Mouse (Mus musculus): Measurements from ENCODE around the gene Dolk. TPM values are rescaled to one million over a fixed set of nuclear protein-coding genes. Genes with fewer than 3 reads are reported as not detected.

Gene Dolk
- polyA plus RNA-seq, 1 experiment from 2014 or later, result 33.0 TPM

GRCm38 (mm10) chr2:30247036-30247435, 39.1 kb downstream of the Dolk start:
- Histone ChIP-seq H3K9me3 (ENCODE audit: control insufficient read depth, low read length) (no peaks in the 10 kb centered on the region), H3K9ac (ENCODE audit: low read length) (no peak overlapping the region), H3K4me2 (ENCODE audit: low read length) (no peak overlapping the region), H3K4me3 (ENCODE audit: control insufficient read depth in 1 of 2, insufficient read depth in 1 of 2, low read depth in 1 of 2, low read length in 2 of 2) (no peak overlapping the region), H3K27me3 (ENCODE audit: control insufficient read depth, insufficient read depth, low read length) (no peaks in the 10 kb centered on the region), H3K36me3 (ENCODE audit: control insufficient read depth, insufficient read depth, low read length) (peaks cover 68% of the 10 kb centered on the region), H3K27ac (replicated peaks in 1 of 2; ENCODE audit: control insufficient read depth in 1 of 2, insufficient read depth in 1 of 2, low read depth in 2 of 2, low read length in 2 of 2) (no peak overlapping the region), H3K4me1 (ENCODE audit: control insufficient read depth in 2 of 2, insufficient read depth in 2 of 2, low read length in 2 of 2) (peaks cover 13 to 29% of the 10 kb centered on the region in 2 experiments)
- 91% methylated on average over 5 of the region's 5 CpGs for WGBS
- ATAC-seq (ENCODE audit: insufficient number of reproducible peaks, insufficient read depth, low FRiP score, low read depth), result no peak

GRCm38 (mm10) chr2:30244595-30245178, 41.4 kb downstream of the Dolk start:
- ATAC-seq (ENCODE audit: insufficient number of reproducible peaks, insufficient read depth, low FRiP score, low read depth), result no peak
- no peak overlapping the region for H3K4me2 ChIP-seq (ENCODE audit: low read length)
- 80% methylated on average over 7 of the region's 7 CpGs for WGBS
- H3K36me3 ChIP-seq (ENCODE audit: control insufficient read depth, insufficient read depth, low read length), result peaks cover 72% of the 10 kb centered on the region
- H3K4me3 ChIP-seq (ENCODE audit: control insufficient read depth in 1 of 2, insufficient read depth in 1 of 2, low read depth in 1 of 2, low read length in 2 of 2), result no peak overlapping the region
- H3K9me3 ChIP-seq (ENCODE audit: control insufficient read depth, low read length), result no peaks in the 10 kb centered on the region
- no peak overlapping the region for H3K27ac ChIP-seq (replicated peaks in 1 of 2; ENCODE audit: control insufficient read depth in 1 of 2, insufficient read depth in 1 of 2, low read depth in 2 of 2, low read length in 2 of 2)
- H3K4me1 ChIP-seq (ENCODE audit: control insufficient read depth in 2 of 2, insufficient read depth in 2 of 2, low read length in 2 of 2), result peaks cover 19 to 42% of the 10 kb centered on the region in 2 experiments
- H3K27me3 ChIP-seq (ENCODE audit: control insufficient read depth, insufficient read depth, low read length), result no peaks in the 10 kb centered on the region
- no peak overlapping the region for H3K9ac ChIP-seq (ENCODE audit: low read length)

GRCm38 (mm10) chr2:30243391-30243790, 42.7 kb downstream of the Dolk start:
- peaks cover 59% of the 10 kb centered on the region for H3K36me3 ChIP-seq (ENCODE audit: control insufficient read depth, insufficient read depth, low read length)
- H3K9ac ChIP-seq (ENCODE audit: low read length), result no peak overlapping the region

GRCm38 (mm10) chr2:30242509-30242908, 43.6 kb downstream of the Dolk start:
- Histone ChIP-seq H3K4me3 (ENCODE audit: control insufficient read depth in 1 of 2, insufficient read depth in 1 of 2, low read depth in 1 of 2, low read length in 2 of 2) (no peak overlapping the region), H3K4me1 (ENCODE audit: control insufficient read depth in 2 of 2, insufficient read depth in 2 of 2, low read length in 2 of 2) (peaks cover 32 to 55% of the 10 kb centered on the region in 2 experiments), H3K27ac (replicated peaks in 1 of 2; ENCODE audit: control insufficient read depth in 1 of 2, insufficient read depth in 1 of 2, low read depth in 2 of 2, low read length in 2 of 2) (peak overlapping the region; percentile 64 to 70), H3K4me2 (ENCODE audit: low read length) (peak overlapping the region; percentile 9; the same call in 1 of the 2 replicates), H3K27me3 (ENCODE audit: control insufficient read depth, insufficient read depth, low read length) (no peaks in the 10 kb centered on the region), H3K36me3 (ENCODE audit: control insufficient read depth, insufficient read depth, low read length) (peaks cover 54% of the 10 kb centered on the region), H3K9me3 (ENCODE audit: control insufficient read depth, low read length) (no peaks in the 10 kb centered on the region), H3K9ac (ENCODE audit: low read length) (no peak overlapping the region)
- WGBS, result 28% methylated on average over 4 of the region's 4 CpGs
- ATAC-seq (ENCODE audit: insufficient number of reproducible peaks, insufficient read depth, low FRiP score, low read depth), result peak; percentile 25

More at GRCm38 (mm10) chr2:30243391-30243790, 42.7 kb downstream of the Dolk start:
- Histone ChIP-seq H3K4me2 (ENCODE audit: low read length) (no peak overlapping the region), H3K4me1 (ENCODE audit: control insufficient read depth in 2 of 2, insufficient read depth in 2 of 2, low read length in 2 of 2) (peaks cover 32 to 55% of the 10 kb centered on the region in 2 experiments), H3K9me3 (ENCODE audit: control insufficient read depth, low read length) (no peaks in the 10 kb centered on the region), H3K27me3 (ENCODE audit: control insufficient read depth, insufficient read depth, low read length) (no peaks in the 10 kb centered on the region), H3K4me3 (ENCODE audit: control insufficient read depth in 1 of 2, insufficient read depth in 1 of 2, low read depth in 1 of 2, low read length in 2 of 2) (no peak overlapping the region), H3K27ac (replicated peaks in 1 of 2; ENCODE audit: control insufficient read depth in 1 of 2, insufficient read depth in 1 of 2, low read depth in 2 of 2, low read length in 2 of 2) (peak overlapping the region in 1 of 2 experiments; percentile 64; a peak in 2 of 4 replicates)
- ATAC-seq (ENCODE audit: insufficient number of reproducible peaks, insufficient read depth, low FRiP score, low read depth), result no peak
- WGBS, result 94% methylated on average over 4 of the region's 4 CpGs

- H3K4me2 ChIP-seq (ENCODE audit: low read length), result peak within 1 kb of the TSS; percentile 90
- H3K27me3 ChIP-seq (ENCODE audit: control insufficient read depth, insufficient read depth, low read length), result no peaks in the 10 kb centered on the region
- peak within 1 kb of the TSS; percentile 91 for H3K9ac ChIP-seq (ENCODE audit: low read length)
- no peak for ATAC-seq (ENCODE audit: insufficient number of reproducible peaks, insufficient read depth, low FRiP score, low read depth)
- H3K27ac ChIP-seq (replicated peaks in 1 of 2; ENCODE audit: control insufficient read depth in 1 of 2, insufficient read depth in 1 of 2, low read depth in 2 of 2, low read length in 2 of 2), result peak within 1 kb of the TSS; percentile 87 to 91
- peak within 1 kb of the TSS in 1 of 2 experiments; percentile 8; a peak in 2 of 4 replicates for H3K4me3 ChIP-seq (ENCODE audit: control insufficient read depth in 1 of 2, insufficient read depth in 1 of 2, low read depth in 1 of 2, low read length in 2 of 2)
- H3K36me3 ChIP-seq (ENCODE audit: control insufficient read depth, insufficient read depth, low read length), result peaks cover 45% of the 10 kb centered on the region
- H3K4me1 ChIP-seq (ENCODE audit: control insufficient read depth in 2 of 2, insufficient read depth in 2 of 2, low read length in 2 of 2), result peaks cover 32 to 52% of the 10 kb centered on the region in 2 experiments
- no peaks in the 10 kb centered on the region for H3K9me3 ChIP-seq (ENCODE audit: control insufficient read depth, low read length)
- WGBS, result 51% methylated on average over 2 of the region's 2 CpGs
Measured at GRCm38 (mm10) chr2:30240267-30240666, 45.9 kb downstream of the Dolk start, which contains the start of gene Gm28035. TSS of gene Gm28035 (plus strand) at chr2:30240567.

GRCm38 (mm10) chr2:30239777-30240176, 46.4 kb downstream of the Dolk start:
- Histone ChIP-seq H3K4me3 (ENCODE audit: control insufficient read depth in 1 of 2, insufficient read depth in 1 of 2, low read depth in 1 of 2, low read length in 2 of 2) (peak overlapping the region in 1 of 2 experiments; percentile 8; a peak in 2 of 4 replicates), H3K9me3 (ENCODE audit: control insufficient read depth, low read length) (no peaks in the 10 kb centered on the region), H3K27me3 (ENCODE audit: control insufficient read depth, insufficient read depth, low read length) (no peaks in the 10 kb centered on the region), H3K27ac (replicated peaks in 1 of 2; ENCODE audit: control insufficient read depth in 1 of 2, insufficient read depth in 1 of 2, low read depth in 2 of 2, low read length in 2 of 2) (peak overlapping the region; percentile 87 to 91), H3K36me3 (ENCODE audit: control insufficient read depth, insufficient read depth, low read length) (peaks cover 43% of the 10 kb centered on the region), H3K4me2 (ENCODE audit: low read length) (peak overlapping the region; percentile 90), H3K9ac (ENCODE audit: low read length) (peak overlapping the region; percentile 91), H3K4me1 (ENCODE audit: control insufficient read depth in 2 of 2, insufficient read depth in 2 of 2, low read length in 2 of 2) (peaks cover 32 to 52% of the 10 kb centered on the region in 2 experiments)
- 19% methylated on average over 4 of the region's 4 CpGs for WGBS
- peak; percentile 31 for ATAC-seq (ENCODE audit: insufficient number of reproducible peaks, insufficient read depth, low FRiP score, low read depth)

- Histone ChIP-seq H3K4me3 (ENCODE audit: control insufficient read depth in 1 of 2, insufficient read depth in 1 of 2, low read depth in 1 of 2, low read length in 2 of 2) (peak overlapping the region; percentile 76 to 93), H3K27me3 (ENCODE audit: control insufficient read depth, insufficient read depth, low read length) (no peaks in the 10 kb centered on the region), H3K36me3 (ENCODE audit: control insufficient read depth, insufficient read depth, low read length) (peaks cover 35% of the 10 kb centered on the region), H3K4me2 (ENCODE audit: low read length) (peak overlapping the region; percentile 90), H3K9me3 (ENCODE audit: control insufficient read depth, low read length) (no peaks in the 10 kb centered on the region), H3K27ac (replicated peaks in 1 of 2; ENCODE audit: control insufficient read depth in 1 of 2, insufficient read depth in 1 of 2, low read depth in 2 of 2, low read length in 2 of 2) (peak overlapping the region; percentile 87 to 91), H3K4me1 (ENCODE audit: control insufficient read depth in 2 of 2, insufficient read depth in 2 of 2, low read length in 2 of 2) (peaks cover 32 to 52% of the 10 kb centered on the region in 2 experiments), H3K9ac (ENCODE audit: low read length) (peak overlapping the region; percentile 91)
- WGBS, result 44% methylated on average over 3 of the region's 3 CpGs
- ATAC-seq (ENCODE audit: insufficient number of reproducible peaks, insufficient read depth, low FRiP score, low read depth), result no peak
Measured at GRCm38 (mm10) chr2:30238906-30239465, 47.1 kb downstream of the Dolk start.
